Mouse (Mus musculus) gastrocnemius, adult 2 months (tissue): Measurements from ENCODE around the gene Bend5. TPM values are rescaled to one million over a fixed set of nuclear protein-coding genes. Genes with fewer than 3 reads are reported as not detected.

Experiments
- DNase-seq: peaks from one replicate; pipeline ENCODE4 v3.0.0; 2022
- H3K27ac ChIP-seq: fragments of 200-600 bp; 2 replicates; pipeline ENCODE4 v1.8.1; 2022; ENCODE audit warnings: mild to moderate bottlenecking
- H3K4me3 ChIP-seq: fragments of 200-600 bp; 2 replicates; pipeline ENCODE4 v1.8.1; 2022; ENCODE audit warnings: mild to moderate bottlenecking, moderate library complexity
- CTCF ChIP-seq: fragments of 200-600 bp; IDR thresholded peaks from 2 replicates; pipeline ENCODE4 v1.8.1; 2022; ENCODE audit warnings: antibody characterized with exemption, mild to moderate bottlenecking, moderate library complexity
- intact Hi-C: fragments of 180-260 bp; cut with DNase I; formaldehyde crosslinking; loops from one replicate; pipeline ENCODE4 v1.15.1; 2025
- total RNA-seq, 2 experiments: library from RNA; stranded (reverse); gene quantifications; 2 replicates each; pipeline ENCODE4 v1.2.3; 2021

Gene Bend5
- total RNA-seq, 2 experiments from 2014 or later, result 0.15 to 0.33 TPM

GRCm38 (mm10) chr4:111419476-111419875 lies 4.7 kb downstream of the Bend5 start:
- intact Hi-C loops, result no loop called here
- H3K4me3 ChIP-seq, result no peak overlapping the region
- DNase-seq, result no peak
- no peak overlapping the region for H3K27ac ChIP-seq
- TF ChIP-seq CTCF, result no peak

- intact Hi-C loops, result no loop called here
- TF ChIP-seq CTCF, result no peak
- peak; percentile 53 for DNase-seq
- H3K4me3 ChIP-seq, result no peak overlapping the region
- H3K27ac ChIP-seq, result no peak overlapping the region
Observed at GRCm38 (mm10) chr4:111420031-111420430, 5.2 kb downstream of the Bend5 start.

GRCm38 (mm10) chr4:111420955-111421354 lies 6.1 kb downstream of the Bend5 start:
- no peak overlapping the region for H3K27ac ChIP-seq
- TF ChIP-seq CTCF, result no peak
- DNase-seq, result no peak
- H3K4me3 ChIP-seq, result no peak overlapping the region
- intact Hi-C loops, result no loop called here

GRCm38 (mm10) chr4:111421785-111422184 lies 7.0 kb downstream of the Bend5 start:
- Histone ChIP-seq H3K27ac (no peak overlapping the region), H3K4me3 (no peak overlapping the region)
- intact Hi-C loops, result no loop called here
- no peak for DNase-seq
- TF ChIP-seq CTCF, result no peak

GRCm38 (mm10) chr4:111424371-111424950 lies 9.7 kb downstream of the Bend5 start:
- intact Hi-C loops, result no loop called here
- no peak for TF ChIP-seq CTCF
- DNase-seq, result no peak
- no peak overlapping the region for H3K27ac ChIP-seq
- no peak overlapping the region for H3K4me3 ChIP-seq

GRCm38 (mm10) chr4:111425170-111425569 lies 10.4 kb downstream of the Bend5 start:
- no peak for DNase-seq
- Histone ChIP-seq H3K4me3 (no peak overlapping the region), H3K27ac (no peak overlapping the region)
- intact Hi-C loops, result no loop called here
- no peak for TF ChIP-seq CTCF

GRCm38 (mm10) chr4:111431186-111431585 lies 16.4 kb downstream of the Bend5 start:
- Histone ChIP-seq H3K27ac (no peak overlapping the region), H3K4me3 (no peak overlapping the region)
- intact Hi-C loops, result no loop called here
- TF ChIP-seq CTCF, result no peak
- DNase-seq, result peak; percentile 21

- intact Hi-C loops, result no loop called here
- TF ChIP-seq CTCF, result no peak
- no peak overlapping the region for H3K27ac ChIP-seq
Observed at GRCm38 (mm10) chr4:111432013-111432412, 17.2 kb downstream of the Bend5 start.

GRCm38 (mm10) chr4:111432417-111432816 lies 17.6 kb downstream of the Bend5 start:
- H3K27ac ChIP-seq, result no peak overlapping the region
- intact Hi-C loops, result no loop called here
- H3K4me3 ChIP-seq, result no peak overlapping the region
- TF ChIP-seq CTCF, result no peak
- no peak for DNase-seq

More at GRCm38 (mm10) chr4:111432013-111432412, 17.2 kb downstream of the Bend5 start:
- no peak for DNase-seq
- H3K4me3 ChIP-seq, result no peak overlapping the region

- Histone ChIP-seq H3K27ac (no peak overlapping the region), H3K4me3 (no peak overlapping the region)
- no peak for DNase-seq
- intact Hi-C loops, result no loop called here
- no peak for TF ChIP-seq CTCF
Observed at GRCm38 (mm10) chr4:111441709-111442108, 26.9 kb downstream of the Bend5 start.

- no peak for TF ChIP-seq CTCF
- DNase-seq, result peak; percentile 61
- intact Hi-C loops, result no loop called here
- Histone ChIP-seq H3K27ac (no peak overlapping the region), H3K4me3 (no peak overlapping the region)
Observed at GRCm38 (mm10) chr4:111442435-111443238, 27.8 kb downstream of the Bend5 start.

GRCm38 (mm10) chr4:111443906-111444615 lies 29.3 kb downstream of the Bend5 start:
- no peak for DNase-seq
- Histone ChIP-seq H3K4me3 (no peak overlapping the region), H3K27ac (no peak overlapping the region)
- intact Hi-C loops, result no loop called here
- no peak for TF ChIP-seq CTCF

- Histone ChIP-seq H3K4me3 (no peak overlapping the region), H3K27ac (no peak overlapping the region)
- intact Hi-C loops, result no loop called here
- DNase-seq, result no peak
- TF ChIP-seq CTCF, result no peak
Observed at GRCm38 (mm10) chr4:111444616-111445160, 29.9 kb downstream of the Bend5 start.
